Mouse (Mus musculus) liver, embryonic 15.5 days (tissue): ENCODE data around the gene Gm21739. TPM values are rescaled to one million over a fixed set of nuclear protein-coding genes. Genes with fewer than 3 reads are reported as not detected.
"Not testable (repeated sequence)": the region's sequence is repeated elsewhere in the genome, so short reads cannot be mapped to it uniquely, and the experiment has no call there.

Experiments
- ATAC-seq: fragments of 200-750 bp; cut with Nextera tagmentation; 2 replicates; pipeline ENCODE4 v1.8.0; 2017; ENCODE audit warnings: moderate number of reproducible peaks, mild to moderate bottlenecking, moderate library complexity; ENCODE audit not compliant: insufficient read depth
- H3K27ac ChIP-seq: fragments of 300-500 bp; sonication (generic); replicated peaks from 2 replicates; pipeline ENCODE4 v1.5.1; 2015; ENCODE audit warnings: mild to moderate bottlenecking, inconsistent platforms
- H3K27me3 ChIP-seq: fragments of 300-500 bp; sonication (generic); 2 replicates; pipeline ENCODE4 v1.6.1; 2015; ENCODE audit warnings: mild to moderate bottlenecking, inconsistent platforms
- H3K36me3 ChIP-seq: fragments of 300-500 bp; sonication (generic); replicated peaks from 2 replicates; pipeline ENCODE4 v1.6.1; 2015; ENCODE audit warnings: moderate library complexity, mild to moderate bottlenecking, inconsistent platforms
- H3K4me1 ChIP-seq: fragments of 300-500 bp; sonication (generic); replicated peaks from 2 replicates; pipeline ENCODE4 v1.6.1; 2015; ENCODE audit warnings: inconsistent platforms
- H3K4me2 ChIP-seq: fragments of 300-500 bp; sonication (generic); 2 replicates; pipeline ENCODE4 v1.6.1; 2015; ENCODE audit warnings: moderate library complexity, mild to moderate bottlenecking, inconsistent platforms
- H3K4me3 ChIP-seq: fragments of 300-500 bp; sonication (generic); replicated peaks from 2 replicates; pipeline ENCODE4 v1.5.1; 2015; ENCODE audit warnings: mild to moderate bottlenecking, inconsistent platforms
- H3K9ac ChIP-seq: fragments of 300-500 bp; sonication (generic); 2 replicates; pipeline ENCODE4 v1.6.1; 2015; ENCODE audit warnings: moderate library complexity, mild to moderate bottlenecking, inconsistent platforms
- H3K9me3 ChIP-seq: fragments of 300-500 bp; sonication (generic); replicated peaks from 2 replicates; pipeline ENCODE4 v1.6.1; 2016; ENCODE audit warnings: inconsistent platforms
- WGBS: fragments of 180-500 bp; shearing (Covaris S2); methylation state at CpG from one replicate; pipeline ENCODE4 v1.1.7; 2015; ENCODE audit warnings: mixed read lengths; ENCODE audit not compliant: insufficient replicate concordance; 5-methylcytosine and 5-hydroxymethylcytosine counted together
- polyA plus RNA-seq: library from polyadenylated mRNA; unstranded; fragments of >200 nt; fragmentation: Nextera tagmentation; extraction: Ambion mirVana; gene quantifications from 2 replicates; pipeline ENCODE4 v1.2.1, GENCODE M21; 2015

Gene Gm21739
- not detected in 2 replicates for polyA plus RNA-seq

DNA sequence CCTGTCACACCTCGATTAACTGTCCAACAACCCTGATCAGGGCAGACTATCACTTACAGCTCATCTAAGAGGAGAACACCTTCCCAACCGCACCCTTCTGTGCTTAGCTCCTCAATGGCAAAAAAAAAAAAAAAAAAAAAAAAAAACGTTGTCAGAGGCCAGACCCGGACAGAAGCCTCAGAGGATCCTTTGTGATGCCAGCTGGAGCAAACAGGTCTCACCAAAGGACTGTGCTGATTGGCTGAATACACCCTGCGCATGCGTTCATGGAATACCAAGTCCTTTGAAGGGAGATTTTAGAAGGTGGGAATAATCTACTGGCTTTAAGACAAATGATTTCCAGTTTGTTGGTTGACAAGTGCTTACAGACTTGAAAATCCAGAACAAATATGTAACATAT, at the start of gene Gm21739:
Gm21739 (minus strand) TSS at position 101 of the 400 bp plus-strand sequence.
- H3K4me2 ChIP-seq, H3K9ac ChIP-seq: not testable (repeated sequence)
- no CpG with 5 or more reads among the region's 6 CpGs for WGBS

More for the DNA sequence above, at the start of gene Gm21739:
- not testable (repeated sequence) for H3K4me1 ChIP-seq, ATAC-seq, H3K9me3 ChIP-seq, H3K4me3 ChIP-seq, H3K27ac ChIP-seq, H3K36me3 ChIP-seq, H3K27me3 ChIP-seq
